Mouse (Mus musculus) lung, embryonic 14.5 days (tissue): ENCODE data around the gene Slc39a9. TPM values are rescaled to one million over a fixed set of nuclear protein-coding genes. Genes with fewer than 3 reads are reported as not detected.

Source experiments
- ATAC-seq: fragments of 200-750 bp; cut with Nextera tagmentation; 2 replicates; pipeline ENCODE4 v1.8.0; 2017; ENCODE audit warnings: mild to moderate bottlenecking, moderate TSS enrichment, moderate library complexity; ENCODE audit not compliant: insufficient read depth
- DNase-seq: peaks from one replicate; pipeline ENCODE4 v3.0.0-alpha.2; 2015
- H3K27ac ChIP-seq: fragments of 300-500 bp; sonication (generic); 2 replicates; pipeline ENCODE4 v1.5.1; 2014; ENCODE audit warnings: low read depth, mild to moderate bottlenecking, moderate library complexity
- H3K27me3 ChIP-seq: fragments of 300-500 bp; sonication (generic); 2 replicates; pipeline ENCODE4 v1.6.1; 2014; ENCODE audit warnings: low read length, control low read depth; ENCODE audit not compliant: insufficient read depth
- H3K36me3 ChIP-seq: fragments of 300-500 bp; sonication (generic); 2 replicates; pipeline ENCODE4 v1.6.1; 2014; ENCODE audit warnings: control low read depth; ENCODE audit not compliant: insufficient read depth
- H3K4me1 ChIP-seq: fragments of 300-500 bp; sonication (generic); 2 replicates; pipeline ENCODE4 v1.6.1; 2014; ENCODE audit warnings: antibody characterized with exemption, control low read depth; ENCODE audit not compliant: insufficient read depth
- H3K4me2 ChIP-seq: fragments of 300-500 bp; sonication (generic); 2 replicates; pipeline ENCODE4 v1.6.1; 2014; ENCODE audit warnings: mild to moderate bottlenecking
- H3K4me3 ChIP-seq: fragments of 300-500 bp; sonication (generic); 2 replicates; pipeline ENCODE4 v1.5.1; 2014; ENCODE audit warnings: low read depth, low read length
- H3K9ac ChIP-seq: fragments of 300-500 bp; sonication (generic); 2 replicates; pipeline ENCODE4 v1.6.1; 2014
- H3K9me3 ChIP-seq: fragments of 300-500 bp; sonication (generic); 2 replicates; pipeline ENCODE4 v1.6.1; 2016; ENCODE audit warnings: low read depth, low read length, control low read depth
- CTCF ChIP-seq: IDR thresholded peaks from 2 replicates; pipeline ENCODE4 v1.5.1; 2016; ENCODE audit warnings: antibody characterized with exemption, low read depth
- WGBS: fragments of 180-500 bp; shearing (Covaris S2); extraction: QIAGEN DNeasy Blood & Tissue Kit; methylation state at CpG from one replicate; pipeline ENCODE4 v1.1.7; 2014; 5-methylcytosine and 5-hydroxymethylcytosine counted together
- polyA plus RNA-seq: library from polyadenylated mRNA; unstranded; fragments of >200 nt; fragmentation: Nextera tagmentation; extraction: Ambion mirVana; gene quantifications from 2 replicates; pipeline ENCODE4 v1.2.1, GENCODE M21; 2014

Slc39a9 gene
- polyA plus RNA-seq, 1 experiment from 2014 or later = 33.9 TPM

GRCm38 (mm10) chr12:80729758-80730530, 86.3 kb downstream of the Slc39a9 start:
- ATAC-seq = peak; percentile 69
- H3K9ac ChIP-seq = no peak overlapping the region
- H3K4me1 ChIP-seq = no peaks in the 10 kb centered on the region
- H3K27me3 ChIP-seq = no peaks in the 10 kb centered on the region
- WGBS = 56% methylated on average over 12 of the region's 12 CpGs
- no peaks in the 10 kb centered on the region for H3K9me3 ChIP-seq
- no peaks in the 10 kb centered on the region for H3K36me3 ChIP-seq
- no peak for TF ChIP-seq CTCF
- H3K4me3 ChIP-seq = no peak overlapping the region
- H3K4me2 ChIP-seq = no peak overlapping the region
- DNase-seq = peak; percentile 69
- H3K27ac ChIP-seq = no peak overlapping the region

GRCm38 (mm10) chr12:80730567-80730966, 86.9 kb downstream of the Slc39a9 start:
- no peak overlapping the region for H3K4me3 ChIP-seq
- 8% methylated on average over 9 of the region's 9 CpGs for WGBS
- no peaks in the 10 kb centered on the region for H3K27me3 ChIP-seq
- no peak overlapping the region for H3K9ac ChIP-seq
- no peaks in the 10 kb centered on the region for H3K4me1 ChIP-seq
- peak; percentile 81 for ATAC-seq
- peak; percentile 88 for DNase-seq
- no peaks in the 10 kb centered on the region for H3K36me3 ChIP-seq
- peak; percentile 78 for TF ChIP-seq CTCF
- H3K4me2 ChIP-seq = peak overlapping the region; percentile 25; the same call in 1 of the 2 replicates
- no peak overlapping the region for H3K27ac ChIP-seq
- H3K9me3 ChIP-seq = no peaks in the 10 kb centered on the region

Other genes starting within 250 kb of the Slc39a9 start
- 9.9 and 10.7 TPM in 2 replicates for gene Dcaf5, start 207.3 kb upstream of the Slc39a9 start, polyA plus RNA-seq
- 28.5 and 29.5 TPM in 2 replicates for gene Exd2, start 180.8 kb upstream of the Slc39a9 start, polyA plus RNA-seq
- 4.8 and 6.7 TPM in 2 replicates for gene Galnt16, start 125.6 kb upstream of the Slc39a9 start, polyA plus RNA-seq
- gene Erh, start 458 bp downstream of the Slc39a9 start, polyA plus RNA-seq = 357 and 369 TPM in 2 replicates
- gene Plekhd1, start 48.7 kb downstream of the Slc39a9 start, polyA plus RNA-seq = 2.7 and 4.6 TPM in 2 replicates
- gene Ccdc177, start 116.8 kb downstream of the Slc39a9 start, polyA plus RNA-seq = 0.04 and 0.11 TPM in 2 replicates
- gene Susd6, start 146.6 kb downstream of the Slc39a9 start, polyA plus RNA-seq = 20.5 and 21.2 TPM in 2 replicates